Mouse (Mus musculus): Measurements from ENCODE around the gene Sult1a1. TPM values are rescaled to one million over a fixed set of nuclear protein-coding genes. Genes with fewer than 3 reads are reported as not detected.
A peak's percentile ranks its signal among the peaks of the same experiment; 100 is the strongest.

The Sult1a1 gene
- polyA plus RNA-seq, 1 experiment, result 7.1 TPM

DNA sequence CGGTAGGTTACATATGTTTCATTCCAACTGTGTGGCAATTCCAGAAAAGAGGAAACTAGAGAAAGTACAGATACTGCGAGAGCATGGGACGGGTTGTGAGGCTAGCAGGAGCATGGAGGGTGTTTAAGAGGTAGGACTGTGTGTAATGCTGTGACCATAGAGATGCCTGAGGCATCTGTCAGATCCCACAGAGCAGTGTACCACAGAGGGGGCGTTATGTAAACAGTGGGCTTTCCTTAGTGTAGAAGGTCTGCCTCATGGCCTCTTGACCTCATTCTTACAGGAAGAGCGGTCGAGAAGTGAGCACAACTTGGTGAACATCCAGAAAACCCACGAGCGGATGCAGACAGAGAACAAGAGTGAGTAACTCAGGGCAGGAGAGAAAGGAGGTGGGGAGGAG is 12.6 kb downstream of the Sult1a1 start:
- H3K36me3 ChIP-seq (ENCODE audit: control insufficient read depth, insufficient read depth, low read length), result no peaks in the 10 kb centered on the region
- H3K4me3 ChIP-seq (ENCODE audit: control insufficient read depth, low read depth, low read length), result no peak overlapping the region
- H3K27ac ChIP-seq (ENCODE audit: control insufficient read depth, insufficient read depth, low read depth, low read length), result no peak overlapping the region
- TF ChIP-seq CTCF (IDR thresholded peaks at IDR 0.05; ENCODE audit: control insufficient read depth, insufficient read depth, insufficient replicate concordance, low read depth, low read length), result no peak
- TF ChIP-seq POLR2A (IDR thresholded peaks at IDR 0.05; ENCODE audit: control insufficient read depth, low read depth, low read length), result no peak
- H3K4me1 ChIP-seq (ENCODE audit: control insufficient read depth, insufficient read depth, low read length), result no peaks in the 10 kb centered on the region
- H3K27me3 ChIP-seq (ENCODE audit: control insufficient read depth, insufficient read depth, low read length), result no peaks in the 10 kb centered on the region

DNA sequence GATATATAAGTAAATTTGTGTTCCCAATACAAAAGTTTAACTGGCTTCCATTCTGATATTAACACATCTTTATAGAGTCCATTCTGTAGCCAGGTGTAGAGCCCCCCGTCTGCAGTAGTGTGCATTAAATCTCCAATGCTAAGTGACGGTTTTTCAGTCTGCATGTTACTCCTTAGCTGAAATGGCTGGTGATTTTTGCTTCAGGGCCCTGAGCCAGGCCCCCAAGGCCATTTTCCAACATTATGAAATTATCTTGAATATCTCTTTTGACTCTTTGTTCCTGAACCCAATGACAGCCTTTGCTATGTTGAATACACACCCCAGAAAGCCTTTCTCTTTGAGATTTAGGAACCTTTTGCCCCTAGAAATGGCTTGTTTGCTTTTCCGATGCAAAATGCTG is 16.5 kb downstream of the Sult1a1 start:
- TF ChIP-seq CTCF (IDR thresholded peaks at IDR 0.05; ENCODE audit: control insufficient read depth, insufficient read depth, insufficient replicate concordance, low read depth, low read length), result no peak

DNA sequence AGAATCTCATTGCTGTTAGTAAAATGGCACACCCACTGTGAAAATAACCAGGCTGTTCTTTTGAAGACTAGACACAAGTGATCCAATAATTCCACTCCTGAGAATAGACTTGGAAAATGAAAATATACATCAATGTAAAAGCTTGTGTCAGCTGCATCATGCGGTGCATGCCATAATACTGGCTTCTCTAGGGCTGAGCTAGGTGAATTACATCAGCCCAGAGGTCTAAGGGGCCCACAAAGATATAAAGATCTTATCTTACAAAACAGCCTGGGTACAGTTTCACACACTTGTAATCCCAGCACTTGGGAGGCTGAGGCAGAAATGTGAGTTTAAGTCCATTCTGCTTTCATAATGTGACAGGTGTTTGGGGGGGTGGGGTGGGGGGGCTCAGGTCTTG is 18.7 kb downstream of the Sult1a1 start:
- Histone ChIP-seq H3K27ac (ENCODE audit: control insufficient read depth, insufficient read depth, low read depth, low read length) (no peak overlapping the region), H3K4me1 (ENCODE audit: control insufficient read depth, insufficient read depth, low read length) (no peaks in the 10 kb centered on the region), H3K4me3 (ENCODE audit: control insufficient read depth, low read depth, low read length) (no peak overlapping the region), H3K27me3 (ENCODE audit: control insufficient read depth, insufficient read depth, low read length) (no peaks in the 10 kb centered on the region), H3K36me3 (ENCODE audit: control insufficient read depth, insufficient read depth, low read length) (no peaks in the 10 kb centered on the region)
- no peak for TF ChIP-seq POLR2A (IDR thresholded peaks at IDR 0.05; ENCODE audit: control insufficient read depth, low read depth, low read length)
- no peak for TF ChIP-seq CTCF (IDR thresholded peaks at IDR 0.05; ENCODE audit: control insufficient read depth, insufficient read depth, insufficient replicate concordance, low read depth, low read length)

More for the DNA sequence above, 16.5 kb downstream of the Sult1a1 start:
- H3K27me3 ChIP-seq (ENCODE audit: control insufficient read depth, insufficient read depth, low read length), result no peaks in the 10 kb centered on the region
- no peak overlapping the region for H3K4me3 ChIP-seq (ENCODE audit: control insufficient read depth, low read depth, low read length)
- H3K4me1 ChIP-seq (ENCODE audit: control insufficient read depth, insufficient read depth, low read length), result no peaks in the 10 kb centered on the region
- no peak overlapping the region for H3K27ac ChIP-seq (ENCODE audit: control insufficient read depth, insufficient read depth, low read depth, low read length)
- no peaks in the 10 kb centered on the region for H3K36me3 ChIP-seq (ENCODE audit: control insufficient read depth, insufficient read depth, low read length)

DNA sequence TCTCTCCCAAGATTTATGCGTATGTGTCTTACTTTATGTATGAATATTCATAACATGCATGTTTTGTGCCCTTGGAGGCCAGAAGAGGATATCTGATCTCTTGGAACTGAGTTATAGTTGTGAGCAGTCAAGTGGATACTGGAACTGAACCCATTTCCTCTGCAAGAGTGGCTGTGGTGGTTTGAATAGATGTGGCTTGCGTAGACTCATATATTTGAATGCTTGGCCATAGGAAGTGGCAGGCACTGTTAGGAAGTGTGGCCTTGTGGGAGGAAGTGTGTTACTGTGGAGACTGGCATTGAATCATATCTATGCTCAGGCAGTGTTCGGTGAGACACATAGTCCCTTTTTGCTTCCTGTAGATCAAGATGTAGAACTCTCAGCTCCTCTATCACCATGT is 20.5 kb downstream of the Sult1a1 start:
- TF ChIP-seq CTCF (IDR thresholded peaks at IDR 0.05; ENCODE audit: control insufficient read depth, insufficient read depth, insufficient replicate concordance, low read depth, low read length) (no peak), POLR2A (IDR thresholded peaks at IDR 0.05; ENCODE audit: control insufficient read depth, low read depth, low read length) (no peak)

DNA sequence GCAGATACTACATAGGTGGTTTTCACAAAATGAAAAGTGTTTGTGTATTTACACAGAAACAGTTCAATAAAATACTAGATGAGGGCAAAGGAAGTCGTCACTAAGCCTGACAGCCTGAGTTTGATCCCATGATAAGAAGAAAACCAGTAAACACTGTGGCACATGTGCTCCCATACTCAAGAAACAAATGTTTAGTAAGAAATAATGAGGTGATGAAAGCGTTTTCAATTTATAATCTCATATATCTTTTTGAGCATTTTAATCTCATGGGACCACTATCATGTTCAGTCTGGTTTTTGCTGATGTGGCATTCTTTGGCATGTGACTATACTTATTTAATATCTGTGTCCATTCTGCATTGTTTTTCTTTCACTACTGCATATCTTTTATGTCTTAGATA is 22.2 kb downstream of the Sult1a1 start:
- Histone ChIP-seq H3K4me1 (ENCODE audit: control insufficient read depth, insufficient read depth, low read length) (no peaks in the 10 kb centered on the region; the same call in 1 of the 2 replicates), H3K4me3 (ENCODE audit: control insufficient read depth, low read depth, low read length) (no peak overlapping the region), H3K27ac (ENCODE audit: control insufficient read depth, insufficient read depth, low read depth, low read length) (no peak overlapping the region), H3K27me3 (ENCODE audit: control insufficient read depth, insufficient read depth, low read length) (no peaks in the 10 kb centered on the region), H3K36me3 (ENCODE audit: control insufficient read depth, insufficient read depth, low read length) (no peaks in the 10 kb centered on the region)
- TF ChIP-seq CTCF (IDR thresholded peaks at IDR 0.05; ENCODE audit: control insufficient read depth, insufficient read depth, insufficient replicate concordance, low read depth, low read length) (no peak), POLR2A (IDR thresholded peaks at IDR 0.05; ENCODE audit: control insufficient read depth, low read depth, low read length) (no peak)

More for the DNA sequence above, 20.5 kb downstream of the Sult1a1 start:
- Histone ChIP-seq H3K27me3 (ENCODE audit: control insufficient read depth, insufficient read depth, low read length) (no peaks in the 10 kb centered on the region), H3K4me3 (ENCODE audit: control insufficient read depth, low read depth, low read length) (no peak overlapping the region), H3K4me1 (ENCODE audit: control insufficient read depth, insufficient read depth, low read length) (no peaks in the 10 kb centered on the region), H3K27ac (ENCODE audit: control insufficient read depth, insufficient read depth, low read depth, low read length) (no peak overlapping the region), H3K36me3 (ENCODE audit: control insufficient read depth, insufficient read depth, low read length) (no peaks in the 10 kb centered on the region)

DNA sequence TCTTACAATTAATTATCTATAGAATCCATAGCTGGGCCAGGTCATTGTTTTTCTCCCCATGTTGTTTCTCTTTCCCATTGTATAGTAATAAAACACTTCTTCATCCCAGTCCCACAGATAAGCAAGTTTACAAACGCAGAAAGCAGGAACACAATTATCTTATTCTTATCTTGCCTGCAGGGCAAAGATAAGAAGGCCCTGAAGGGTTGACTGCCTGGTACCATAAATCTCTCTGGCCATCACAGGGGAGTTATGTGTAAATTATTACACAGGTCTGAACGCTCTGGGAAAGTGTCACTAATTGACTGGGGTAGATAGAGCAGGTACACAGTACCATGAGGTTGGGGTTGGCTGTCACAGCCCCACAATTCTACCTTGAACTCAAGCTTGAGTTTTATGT is 25.4 kb downstream of the Sult1a1 start:
- Histone ChIP-seq H3K36me3 (ENCODE audit: control insufficient read depth, insufficient read depth, low read length) (no peaks in the 10 kb centered on the region), H3K27ac (ENCODE audit: control insufficient read depth, insufficient read depth, low read depth, low read length) (no peak overlapping the region), H3K27me3 (ENCODE audit: control insufficient read depth, insufficient read depth, low read length) (no peaks in the 10 kb centered on the region), H3K4me1 (ENCODE audit: control insufficient read depth, insufficient read depth, low read length) (no peaks in the 10 kb centered on the region; the same call in 1 of the 2 replicates), H3K4me3 (ENCODE audit: control insufficient read depth, low read depth, low read length) (no peak overlapping the region; the same call in 1 of the 2 replicates)
- TF ChIP-seq POLR2A (IDR thresholded peaks at IDR 0.05; ENCODE audit: control insufficient read depth, low read depth, low read length), result no peak
- no peak for TF ChIP-seq CTCF (IDR thresholded peaks at IDR 0.05; ENCODE audit: control insufficient read depth, insufficient read depth, insufficient replicate concordance, low read depth, low read length)

DNA sequence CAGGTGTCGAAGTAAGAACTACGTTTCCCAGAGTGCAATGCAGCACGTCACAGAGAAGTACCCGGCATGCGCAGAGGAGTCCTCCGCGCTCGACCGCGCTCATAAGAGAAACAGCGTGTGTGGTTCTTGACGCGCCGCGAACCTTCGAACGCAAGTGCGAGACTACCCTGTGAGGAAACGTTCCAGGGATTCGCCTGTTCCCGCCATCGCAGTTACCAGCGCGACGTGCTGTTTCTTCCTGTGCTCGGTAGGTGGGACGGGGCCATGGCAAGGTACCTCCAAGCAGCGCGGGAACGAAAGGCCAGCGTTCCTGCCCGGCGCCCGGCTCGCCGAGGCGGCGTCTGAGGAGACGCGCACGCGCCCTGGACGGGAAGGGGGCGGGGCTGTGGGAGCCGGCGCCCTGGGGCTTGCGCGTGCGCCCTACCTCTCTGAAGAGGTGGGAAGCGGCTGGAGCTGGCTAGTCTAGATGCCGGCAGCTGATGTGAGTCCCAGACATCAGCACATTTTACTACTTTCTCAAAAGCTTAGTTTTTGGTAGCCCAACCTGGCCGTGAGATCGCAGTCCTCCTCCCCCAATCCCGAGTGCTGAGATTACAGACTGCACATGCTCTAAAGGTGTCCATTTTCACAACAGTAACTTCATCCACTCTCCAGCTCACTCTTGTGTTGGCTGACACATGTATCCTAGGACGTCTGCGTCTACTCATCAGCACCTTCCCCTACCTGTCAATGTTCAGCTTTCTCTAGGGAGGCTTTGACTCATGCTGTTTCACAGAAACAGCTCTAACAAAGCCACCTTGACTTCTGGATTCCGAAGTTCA is 26.8 kb downstream of the Sult1a1 start, which contains the start of gene Sgf29:
Sgf29 (plus strand) TSS at position 79 of the 821 bp plus-strand sequence.
- Histone ChIP-seq H3K27me3 (ENCODE audit: control insufficient read depth, insufficient read depth, low read length) (no peaks in the 10 kb centered on the region), H3K4me1 (ENCODE audit: control insufficient read depth, insufficient read depth, low read length) (no peaks in the 10 kb centered on the region; the same call in 1 of the 2 replicates), H3K27ac (ENCODE audit: control insufficient read depth, insufficient read depth, low read depth, low read length) (peak within 1 kb of the TSS; percentile 97), H3K4me3 (ENCODE audit: control insufficient read depth, low read depth, low read length) (peak within 1 kb of the TSS; percentile 95), H3K36me3 (ENCODE audit: control insufficient read depth, insufficient read depth, low read length) (no peaks in the 10 kb centered on the region)
- TF ChIP-seq CTCF (IDR thresholded peaks at IDR 0.05; ENCODE audit: control insufficient read depth, insufficient read depth, insufficient replicate concordance, low read depth, low read length) (0 out of 2 replicates have a peak, but pooled peaks have one; percentile 8), POLR2A (IDR thresholded peaks at IDR 0.05; ENCODE audit: control insufficient read depth, low read depth, low read length) (peak; percentile 92)

Measured in testis, adult 2 months (tissue).